Mouse (Mus musculus): ENCODE results near the gene Elovl6.

Elovl6 gene

DNA sequence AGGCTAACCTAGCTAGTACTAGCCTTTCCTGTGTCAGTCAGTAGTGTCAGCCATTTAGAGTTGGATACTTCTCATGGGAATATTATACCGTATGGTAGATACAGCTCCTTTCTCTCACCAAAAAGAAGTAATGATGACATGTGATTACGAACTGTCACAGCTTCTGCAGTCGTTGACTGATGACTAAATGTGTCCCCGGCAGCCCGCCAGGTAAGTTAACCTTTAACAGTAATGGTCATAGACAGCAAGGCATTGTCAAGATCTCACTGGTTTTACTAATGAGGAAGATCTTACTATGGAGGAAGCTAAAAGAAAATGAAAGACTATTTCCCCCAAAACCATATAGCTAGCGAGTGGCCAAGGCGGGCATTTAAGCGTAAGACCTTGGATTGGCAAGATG, 38.8 kb downstream of the Elovl6 start:
- TF ChIP-seq GATA4 (IDR thresholded peaks at IDR 0.05; ENCODE audit: insufficient replicate concordance, low read length): no peak

DNA sequence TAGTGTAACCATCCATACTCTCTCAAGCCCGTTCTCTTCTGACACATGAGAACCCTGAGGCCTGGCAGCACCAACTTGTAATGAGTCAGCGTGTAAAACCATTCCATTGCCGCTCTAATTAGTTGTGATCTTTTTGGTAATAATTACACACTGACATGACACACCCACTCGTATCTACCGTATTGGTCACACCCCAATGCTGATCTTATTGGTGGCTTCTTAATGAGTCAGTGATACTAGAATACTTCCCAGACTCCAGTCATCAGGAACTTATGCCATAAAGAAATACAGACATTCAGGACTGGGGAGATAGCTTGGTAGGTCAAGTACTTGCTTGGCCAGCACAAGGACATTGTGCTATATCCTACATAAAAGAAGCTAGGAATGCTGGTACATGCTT, 39.5 kb downstream of the Elovl6 start:
- TF ChIP-seq GATA4 (IDR thresholded peaks at IDR 0.05; ENCODE audit: insufficient replicate concordance, low read length): no peak

DNA sequence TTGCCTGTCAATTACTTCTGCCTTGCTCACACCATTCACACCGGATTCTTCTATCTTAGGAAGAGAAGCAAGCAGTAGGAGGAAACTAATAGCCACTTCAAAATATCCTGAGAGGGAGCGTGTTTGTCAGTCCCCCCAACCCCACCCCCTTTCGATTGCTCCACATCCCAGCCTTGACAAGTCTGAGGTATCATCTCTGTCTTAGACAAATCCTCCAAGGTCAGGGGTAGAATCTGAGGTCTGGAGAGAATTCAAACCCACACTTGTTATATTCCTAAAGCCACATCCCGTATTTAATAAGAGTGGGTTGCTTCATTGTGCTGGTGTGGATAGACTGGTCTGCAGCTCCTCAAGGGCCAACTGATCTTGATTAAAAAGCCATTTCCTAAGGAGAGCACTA, 40.8 kb downstream of the Elovl6 start:
- TF ChIP-seq GATA4 (IDR thresholded peaks at IDR 0.05; ENCODE audit: insufficient replicate concordance, low read length): no peak

DNA sequence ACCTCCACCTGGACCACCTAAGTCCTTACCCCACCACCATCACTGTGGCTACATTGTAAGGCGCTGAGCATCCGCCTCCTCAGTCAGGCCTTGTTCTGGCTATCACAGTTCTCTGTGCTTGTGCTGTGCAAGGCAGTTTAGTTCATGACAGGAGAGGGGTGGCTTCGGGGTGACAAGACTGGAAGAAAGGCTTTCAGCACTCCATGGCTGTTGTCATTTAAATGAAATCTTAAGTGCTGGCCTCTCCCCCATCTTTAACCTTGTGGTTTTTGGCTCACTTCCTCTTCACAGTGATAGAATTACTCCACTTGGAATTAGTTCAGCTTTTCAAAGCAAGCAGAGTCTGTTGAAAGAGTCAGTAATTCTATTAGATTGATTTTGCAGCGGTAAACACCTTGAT, 41.5 kb downstream of the Elovl6 start:
- TF ChIP-seq GATA4 (IDR thresholded peaks at IDR 0.05; ENCODE audit: insufficient replicate concordance, low read length): no peak

DNA sequence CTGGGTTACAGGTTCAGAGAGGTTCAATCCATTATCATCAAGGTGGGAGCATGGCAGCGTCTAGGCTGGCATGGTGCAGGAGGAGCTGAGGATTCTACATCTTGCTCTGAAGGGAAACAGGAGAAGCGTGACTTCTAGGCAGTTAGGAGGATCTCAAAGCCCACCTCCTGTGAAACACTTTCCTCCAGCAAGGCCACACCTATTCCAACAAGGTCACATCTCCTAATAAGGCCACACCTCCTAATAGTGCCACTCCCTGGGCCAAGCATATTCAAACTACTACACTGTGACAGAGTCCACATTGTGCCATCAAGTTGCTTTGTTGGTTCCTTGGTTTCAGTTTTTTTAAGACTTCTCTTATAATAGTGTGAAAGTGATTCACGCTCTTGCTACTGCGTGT, 42.9 kb downstream of the Elovl6 start:
- TF ChIP-seq GATA4 (IDR thresholded peaks at IDR 0.05; ENCODE audit: insufficient replicate concordance, low read length): no peak

DNA sequence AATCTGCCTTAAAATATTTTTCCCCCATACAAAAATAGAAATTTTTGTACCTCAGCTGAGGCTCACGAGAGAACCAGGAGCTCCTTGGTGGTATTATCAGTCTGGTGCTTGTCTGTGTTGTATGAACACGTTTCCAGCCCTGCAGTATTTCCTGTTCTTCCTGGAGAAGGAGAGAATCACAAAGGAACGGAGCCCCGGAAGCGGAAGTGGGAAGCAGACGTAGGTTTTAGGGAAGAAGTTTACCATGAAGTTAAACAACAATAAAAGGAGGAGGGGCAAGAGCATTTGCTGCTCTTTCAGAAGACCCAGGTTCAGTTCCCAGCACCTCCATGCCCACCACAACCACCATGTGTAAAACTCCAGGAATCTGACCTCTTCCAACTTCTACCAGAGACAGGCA, 44.4 kb downstream of the Elovl6 start:
- TF ChIP-seq GATA4 (IDR thresholded peaks at IDR 0.05; ENCODE audit: insufficient replicate concordance, low read length): no peak

DNA sequence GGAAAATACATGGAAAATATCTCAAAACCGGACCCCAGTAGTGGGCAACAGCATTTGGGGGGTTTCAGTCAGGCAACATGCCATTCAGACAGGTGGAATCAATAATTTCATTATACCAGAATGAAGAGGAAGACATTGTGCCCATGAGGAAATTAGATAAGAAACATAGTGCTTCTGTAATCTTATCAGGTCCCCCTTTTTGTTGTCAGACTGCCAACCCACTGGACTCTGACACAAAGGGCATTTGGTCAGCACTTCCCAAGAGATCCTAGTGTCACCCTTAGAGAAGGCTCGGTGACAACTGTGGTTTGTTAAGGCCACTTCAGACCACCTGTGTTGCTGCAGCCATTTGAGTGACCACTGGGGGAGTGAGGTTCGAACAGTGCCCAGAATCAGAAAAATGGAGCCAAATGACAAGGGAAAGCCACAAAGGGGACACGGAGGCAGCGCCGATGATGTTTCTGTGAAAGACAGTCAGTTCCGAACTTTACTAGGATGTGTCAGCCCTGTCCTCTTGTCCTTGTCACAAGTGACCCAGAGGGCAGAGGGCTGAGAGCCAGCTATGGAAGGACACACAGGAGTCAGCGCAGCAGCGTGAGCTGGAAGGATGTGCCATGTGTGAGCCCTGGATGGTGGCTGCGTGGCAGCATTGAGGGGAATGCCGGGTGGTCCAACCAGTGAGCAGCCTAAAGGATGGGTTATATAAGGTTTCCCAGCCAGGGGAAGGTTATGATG, 46.8 kb downstream of the Elovl6 start:
- no peak for TF ChIP-seq GATA4 (IDR thresholded peaks at IDR 0.05; ENCODE audit: insufficient replicate concordance, low read length)

DNA sequence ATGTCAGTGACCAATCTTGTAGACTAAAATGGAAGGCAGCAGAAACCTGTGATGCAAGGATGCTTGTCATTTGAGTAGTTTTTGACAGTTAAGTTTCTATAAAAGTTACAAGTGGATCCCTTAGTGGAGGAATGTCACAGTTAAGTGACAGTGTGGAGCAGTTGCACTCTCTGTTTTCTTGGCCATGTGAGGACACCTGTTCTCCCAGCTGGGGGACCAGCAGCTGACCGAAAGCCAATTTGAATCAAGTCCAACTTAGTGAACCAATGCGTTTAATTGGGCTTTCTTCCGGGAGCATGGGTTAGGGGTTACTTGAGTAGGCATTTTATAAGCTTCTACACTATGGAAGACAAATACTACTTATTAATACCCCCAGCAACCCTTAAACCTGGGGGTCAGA, 48.9 kb downstream of the Elovl6 start:
- TF ChIP-seq GATA4 (IDR thresholded peaks at IDR 0.05; ENCODE audit: insufficient replicate concordance, low read length): no peak

DNA sequence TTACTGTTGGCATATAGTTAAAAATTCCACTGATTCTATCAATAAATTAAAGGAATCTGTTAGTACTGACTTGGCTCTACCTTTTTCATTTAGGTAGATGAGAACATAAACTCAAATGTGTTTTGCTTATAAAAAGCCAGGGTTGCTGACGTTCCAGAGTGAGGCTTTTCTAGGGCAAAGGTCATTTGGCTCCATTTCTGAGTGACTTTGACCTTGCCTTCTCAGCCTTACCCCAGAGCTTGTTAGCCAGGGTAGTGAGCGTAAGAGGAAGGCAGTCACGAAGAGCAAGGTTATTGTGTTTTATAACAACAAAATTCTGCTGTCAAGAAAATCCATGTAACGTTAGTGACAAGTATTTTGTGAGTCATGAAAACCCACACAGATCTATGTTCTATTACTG, 50.3 kb downstream of the Elovl6 start:
- TF ChIP-seq GATA4 (IDR thresholded peaks at IDR 0.05; ENCODE audit: insufficient replicate concordance, low read length): no peak

DNA sequence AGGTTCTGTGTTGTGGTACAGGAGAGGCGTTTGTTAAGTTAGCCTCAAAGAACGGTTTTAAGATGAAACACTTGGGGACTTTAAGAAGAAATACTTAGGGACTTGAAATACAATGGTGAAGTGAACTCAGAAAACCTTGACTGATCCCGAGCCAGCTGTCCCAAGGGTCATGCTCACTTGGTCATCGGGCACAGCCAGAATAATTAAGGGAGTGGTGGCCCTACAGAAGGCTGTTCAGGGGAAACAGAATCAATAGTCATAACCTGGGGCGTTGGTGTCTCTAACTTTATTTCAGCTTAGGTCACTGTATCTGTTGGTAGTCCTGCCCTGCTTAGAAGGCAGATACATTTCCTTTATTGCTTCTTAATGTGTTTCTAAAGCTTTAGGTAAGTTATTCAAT, 51.1 kb downstream of the Elovl6 start:
- TF ChIP-seq GATA4 (IDR thresholded peaks at IDR 0.05; ENCODE audit: insufficient replicate concordance, low read length): no peak

DNA sequence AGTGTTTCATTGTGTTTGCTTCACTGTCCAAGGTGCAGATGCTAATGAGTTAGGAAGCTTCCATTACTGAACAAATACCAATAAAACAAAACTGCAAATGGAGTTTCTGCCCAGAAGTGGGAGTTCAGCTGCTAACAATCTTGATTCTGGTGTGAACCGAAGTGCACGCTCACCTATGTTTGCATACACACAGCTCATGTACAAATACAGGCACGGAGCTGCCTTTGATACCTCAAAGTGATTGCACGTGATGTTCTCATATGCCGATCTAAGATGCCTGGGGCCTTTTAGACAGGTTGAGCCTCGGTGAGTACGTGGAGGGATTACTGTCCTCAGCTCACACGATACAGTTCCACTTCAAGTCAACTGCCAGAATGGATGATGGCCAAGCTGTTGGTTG, 55.8 kb downstream of the Elovl6 start:
- TF ChIP-seq GATA4 (IDR thresholded peaks at IDR 0.05; ENCODE audit: insufficient replicate concordance, low read length): no peak

DNA sequence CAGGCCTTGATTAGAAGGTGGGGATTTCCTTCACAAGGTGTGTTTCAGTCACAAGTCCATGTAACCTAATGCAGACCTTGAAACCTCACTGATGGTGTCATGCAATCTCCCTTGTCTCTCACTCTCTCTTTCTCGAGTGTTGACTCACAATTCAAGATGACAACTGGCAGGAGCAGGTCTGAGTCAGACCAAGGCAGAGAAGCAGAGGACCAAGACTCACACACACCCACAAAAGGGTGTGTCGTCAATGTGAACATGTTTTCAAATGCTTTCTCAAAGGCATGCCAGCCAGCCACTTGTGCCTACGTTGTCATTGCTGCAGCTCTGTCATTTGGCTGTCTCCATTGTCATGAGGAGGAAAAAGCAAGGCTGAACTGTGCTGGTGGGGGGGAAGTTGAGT, 56.6 kb downstream of the Elovl6 start:
- TF ChIP-seq GATA4 (IDR thresholded peaks at IDR 0.05; ENCODE audit: insufficient replicate concordance, low read length): no peak

DNA sequence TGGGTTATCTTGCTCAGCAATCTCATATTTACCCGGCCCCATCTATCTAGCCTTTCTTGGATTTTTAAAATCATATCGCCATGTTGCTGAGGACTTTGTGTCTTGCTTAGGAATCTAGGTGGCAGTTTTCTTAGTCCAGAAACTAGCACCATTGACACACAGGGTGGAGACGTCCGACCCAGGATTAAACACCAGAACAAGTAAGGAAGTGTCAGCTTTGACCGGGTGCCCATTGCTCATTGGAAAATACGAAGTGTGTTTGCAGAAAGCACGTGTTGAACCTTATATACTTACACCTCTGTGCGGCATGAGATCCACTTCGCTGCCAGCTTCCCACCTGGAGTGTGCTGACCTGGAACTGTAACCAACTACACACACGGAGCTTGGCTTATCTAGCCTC, 57.5 kb downstream of the Elovl6 start:
- TF ChIP-seq GATA4 (IDR thresholded peaks at IDR 0.05; ENCODE audit: insufficient replicate concordance, low read length): no peak

DNA sequence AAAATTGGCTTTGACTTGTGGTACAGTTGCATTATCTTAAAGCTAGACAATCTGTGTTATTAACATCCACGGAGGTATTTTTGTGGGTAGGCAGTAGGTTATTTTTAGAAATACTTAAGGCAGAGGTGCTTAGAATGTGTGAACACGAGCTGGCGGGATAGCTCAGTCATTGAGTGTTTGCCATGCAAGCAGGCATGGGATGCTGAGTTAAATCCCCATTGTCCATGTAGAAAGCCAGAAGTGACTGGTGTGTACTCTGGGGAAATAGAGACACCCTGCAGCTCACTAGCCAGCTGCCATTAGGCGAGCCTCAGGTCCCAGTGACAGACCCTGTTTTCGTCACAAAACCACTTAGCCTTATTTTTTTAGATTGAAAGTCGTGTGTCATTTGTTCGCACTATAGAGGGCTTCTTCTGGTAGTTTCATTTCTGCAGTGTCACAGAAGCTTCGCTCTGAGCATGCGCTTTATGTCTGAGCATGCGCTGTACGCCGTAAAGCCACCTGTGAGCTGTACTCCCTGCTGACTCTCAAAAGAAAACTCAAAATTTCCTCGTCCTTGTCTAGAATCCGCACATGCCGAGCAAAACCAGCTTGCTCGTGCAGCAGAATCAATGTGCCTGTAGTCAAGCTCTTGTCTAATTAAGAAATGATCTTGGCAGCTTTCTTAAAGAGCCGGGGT, 58.5 kb downstream of the Elovl6 start:
- no peak for TF ChIP-seq GATA4 (IDR thresholded peaks at IDR 0.05; ENCODE audit: insufficient replicate concordance, low read length)

DNA sequence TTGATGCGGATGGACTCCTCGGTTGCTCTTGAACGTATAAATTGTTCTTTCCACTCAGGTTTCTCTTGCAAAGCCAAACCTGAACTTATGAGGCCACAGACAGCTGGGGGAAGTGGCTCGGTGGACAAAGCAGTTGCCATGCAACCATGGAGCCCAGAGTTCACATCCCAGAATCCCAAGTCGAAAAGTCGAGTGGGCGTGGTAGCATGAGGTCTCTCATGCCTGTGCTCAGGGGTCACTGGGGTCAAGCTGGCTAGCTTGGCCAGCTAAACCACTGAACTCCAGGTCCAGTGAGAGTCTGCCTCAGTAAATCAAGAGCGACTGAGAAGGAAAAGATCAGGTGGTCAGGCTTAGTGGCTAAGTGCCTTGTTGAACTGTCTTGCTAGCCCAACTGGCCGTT, 59.1 kb downstream of the Elovl6 start:
- TF ChIP-seq GATA4 (IDR thresholded peaks at IDR 0.05; ENCODE audit: insufficient replicate concordance, low read length): no peak

DNA sequence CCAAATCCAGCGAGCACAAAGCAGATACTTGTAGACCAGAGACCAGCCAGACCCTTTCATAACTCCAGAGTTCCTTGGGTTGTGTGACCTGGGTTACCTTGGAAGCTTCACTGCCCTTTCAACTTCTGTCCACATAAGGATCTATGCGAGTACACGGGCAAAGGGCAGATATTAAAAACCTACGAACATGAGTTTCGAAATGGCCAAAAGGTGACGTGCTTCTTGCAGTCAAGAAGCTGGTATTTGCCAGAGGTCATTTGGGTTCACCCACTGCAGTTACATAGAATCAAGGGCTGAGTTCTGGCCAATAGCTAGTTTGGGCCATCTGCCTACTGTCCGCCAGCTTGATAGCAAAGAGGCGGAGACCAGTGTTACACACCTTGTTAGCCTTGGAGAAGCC, 59.6 kb downstream of the Elovl6 start:
- TF ChIP-seq GATA4 (IDR thresholded peaks at IDR 0.05; ENCODE audit: insufficient replicate concordance, low read length): peak; percentile 38; the same call in 1 of the 2 replicates

DNA sequence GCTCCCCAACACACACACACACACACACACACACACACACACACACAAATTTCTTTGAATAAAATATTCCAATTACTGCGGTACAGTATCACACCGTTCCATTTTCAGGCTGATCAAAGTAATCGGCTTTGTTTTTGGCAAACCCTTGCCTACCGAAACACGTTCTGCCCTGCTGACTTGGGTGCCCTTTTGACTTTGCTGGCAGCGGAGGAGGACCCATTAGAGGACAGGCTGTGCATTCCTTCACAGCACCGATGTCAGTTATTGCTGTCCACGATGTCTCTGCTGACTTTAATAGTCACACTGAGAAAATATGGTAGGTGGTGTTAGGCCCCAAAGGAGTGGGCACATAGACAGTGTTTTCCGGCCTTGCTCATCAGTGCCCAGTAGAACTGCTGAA, 60.8 kb downstream of the Elovl6 start:
- no peak for TF ChIP-seq GATA4 (IDR thresholded peaks at IDR 0.05; ENCODE audit: insufficient replicate concordance, low read length)
